Mouse (Mus musculus): ENCODE results near the gene Abcb9.

Abcb9 gene

DNA sequence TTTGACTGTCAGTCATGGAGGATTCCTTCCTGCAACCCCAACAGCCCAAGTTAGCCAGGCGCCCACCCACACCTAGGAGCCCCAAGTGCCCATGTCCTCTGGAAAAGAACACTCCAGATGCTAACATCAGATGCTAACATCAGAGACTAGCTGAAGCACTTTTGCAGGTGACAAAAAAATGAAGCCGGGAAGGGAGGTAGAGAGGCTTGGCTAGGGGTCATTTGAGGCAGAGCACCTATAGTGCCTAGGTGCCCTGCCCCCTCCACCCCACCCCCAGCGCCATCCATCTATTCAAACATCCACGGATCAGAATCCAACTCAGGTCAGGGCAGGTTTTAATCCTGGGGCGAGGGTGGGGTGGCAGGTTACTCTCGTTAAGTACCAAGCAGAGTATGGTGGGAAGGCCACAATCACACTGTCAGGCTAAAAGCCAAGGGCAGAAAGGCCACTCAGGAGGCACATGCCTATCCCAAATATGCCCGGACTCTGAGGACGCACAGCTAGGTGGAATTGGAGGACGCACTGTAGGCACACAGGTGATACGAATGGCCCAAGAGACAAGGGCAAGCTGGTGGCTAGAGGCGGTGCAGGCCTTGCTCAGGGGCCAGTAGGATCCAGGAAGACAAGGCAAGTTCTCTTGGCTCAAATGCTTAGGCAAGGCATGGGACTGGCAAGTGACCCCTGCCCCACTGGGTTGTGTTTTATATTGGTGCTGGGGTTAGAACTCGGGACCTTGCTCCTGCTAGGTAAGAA lies 1.6 kb downstream of the Abcb9 start:
- in situ Hi-C loops (cut with MboI) = loop anchor here (25.0 kb wide), 1 partner anchor 357 kb away; the partner anchor contains the start of genes Kntc1 and Rsrc2

- in situ Hi-C loops (cut with MboI) = loop anchor here (25.0 kb wide), 1 partner anchor 356 kb away; the partner anchor contains the start of genes Kntc1 and Rsrc2
Measured at GRCm38 (mm10) chr5:124093120-124093794, 2.3 kb downstream of the Abcb9 start.

DNA sequence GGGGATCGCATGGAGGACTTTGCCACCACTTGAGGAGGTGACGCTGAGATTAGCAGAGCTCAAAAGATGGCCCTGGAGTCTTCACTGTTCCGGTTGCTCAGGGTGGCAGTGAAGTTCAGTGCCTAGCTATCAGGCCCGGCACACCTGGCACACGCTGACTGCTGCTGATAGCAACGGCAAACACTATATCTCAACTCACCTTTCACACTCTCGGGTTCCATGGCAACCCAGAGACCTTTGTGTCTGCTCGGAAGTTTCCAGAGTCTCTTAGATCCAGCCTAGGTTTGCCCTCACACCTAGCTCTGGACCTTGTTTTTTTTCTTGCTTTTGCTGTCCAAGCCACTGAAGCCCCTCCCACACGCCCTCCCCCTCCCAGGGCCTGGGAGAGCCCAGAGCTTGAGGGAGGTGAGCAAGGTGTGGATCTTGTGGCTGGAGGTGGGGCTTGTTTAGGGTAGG lies 3.6 kb downstream of the Abcb9 start:
- in situ Hi-C loops (cut with MboI) = loop anchor here (25.0 kb wide), 1 partner anchor 355 kb away; the partner anchor contains the start of genes Kntc1 and Rsrc2

DNA sequence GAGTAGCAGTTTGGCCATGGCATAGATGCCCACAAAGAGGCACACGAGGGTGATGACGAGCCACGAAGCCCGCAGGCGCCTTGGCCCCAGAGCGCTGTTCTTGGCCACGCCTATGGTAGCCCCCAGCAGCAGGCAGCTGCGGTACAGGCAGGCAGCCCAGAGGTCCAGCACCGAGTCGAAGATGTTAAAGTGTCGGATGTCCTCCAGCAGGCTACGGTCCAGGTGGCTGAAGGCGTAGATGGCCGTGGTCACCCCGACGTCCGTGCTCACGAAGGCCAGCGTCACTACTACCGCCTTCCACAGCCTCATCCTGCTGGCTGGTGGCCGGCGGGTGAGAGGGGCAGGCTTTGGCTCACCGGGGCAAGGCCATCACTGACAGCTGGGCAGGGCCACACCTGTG lies 5.7 kb downstream of the Abcb9 start:
- in situ Hi-C loops (cut with MboI) = loop anchor here (25.0 kb wide), 1 partner anchor 353 kb away; the partner anchor contains the start of genes Kntc1 and Rsrc2

GRCm38 (mm10) chr5:124086876-124087275 lies 8.7 kb downstream of the Abcb9 start:
- in situ Hi-C loops (cut with MboI) = loop anchor here (25.0 kb wide), 1 partner anchor 350 kb away; the partner anchor contains the start of genes Kntc1 and Rsrc2

DNA sequence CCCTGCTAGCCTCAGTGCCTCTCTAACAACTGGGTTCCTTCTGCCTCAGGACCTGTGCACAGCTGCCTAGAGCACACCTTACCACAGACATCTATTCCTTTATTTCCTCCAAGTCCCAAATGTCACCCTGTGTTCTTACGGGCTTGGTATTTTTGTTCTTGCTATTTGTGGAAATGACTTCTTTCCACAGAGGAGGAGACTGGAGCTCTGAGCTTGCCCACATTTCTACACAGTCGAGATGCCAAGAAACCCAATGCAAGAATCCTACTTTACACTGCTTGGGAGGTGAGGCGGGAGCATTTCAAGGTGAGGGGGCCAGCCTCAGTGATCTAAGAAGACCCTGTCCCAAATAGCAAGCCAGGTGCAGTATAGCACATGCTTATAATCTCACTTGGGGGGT lies 10.1 kb downstream of the Abcb9 start:
- in situ Hi-C loops (cut with MboI) = loop anchor here (25.0 kb wide), 1 partner anchor 348 kb away; the partner anchor contains the start of genes Kntc1 and Rsrc2

DNA sequence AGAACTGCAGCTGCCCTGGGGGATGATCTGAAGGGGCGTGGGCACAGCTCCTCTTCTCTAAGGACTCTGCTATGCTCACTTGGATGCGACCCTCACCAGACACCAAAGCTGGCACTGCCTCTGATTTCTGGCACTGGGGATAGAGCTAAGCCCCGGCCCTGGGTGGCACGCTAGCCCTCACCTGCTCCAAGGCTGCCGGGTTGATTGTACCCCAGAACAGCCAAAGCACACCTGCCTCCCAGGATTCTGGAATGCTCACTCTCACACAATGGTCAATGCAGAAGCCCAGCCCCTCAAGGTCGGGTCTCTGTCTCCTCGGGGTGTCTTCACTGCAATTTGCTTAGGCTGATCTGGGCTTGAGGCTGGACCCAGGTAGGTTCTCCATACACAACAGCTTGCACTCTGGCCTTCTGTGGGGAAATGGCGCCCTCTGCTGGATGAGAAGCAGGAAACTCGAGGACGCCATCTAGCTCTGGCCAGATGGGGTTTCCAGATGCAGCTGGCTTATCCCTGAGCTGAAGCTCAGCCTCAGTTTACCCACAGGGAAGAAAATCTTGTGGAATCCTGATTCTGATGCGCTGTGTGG lies 10.9 kb downstream of the Abcb9 start:
- in situ Hi-C loops (cut with MboI) = loop anchor here (5.0 to 25.0 kb wide), 3 partner anchors 82 to 347 kb away; partner anchors contain the start of genes Kntc1 and Rsrc2

DNA sequence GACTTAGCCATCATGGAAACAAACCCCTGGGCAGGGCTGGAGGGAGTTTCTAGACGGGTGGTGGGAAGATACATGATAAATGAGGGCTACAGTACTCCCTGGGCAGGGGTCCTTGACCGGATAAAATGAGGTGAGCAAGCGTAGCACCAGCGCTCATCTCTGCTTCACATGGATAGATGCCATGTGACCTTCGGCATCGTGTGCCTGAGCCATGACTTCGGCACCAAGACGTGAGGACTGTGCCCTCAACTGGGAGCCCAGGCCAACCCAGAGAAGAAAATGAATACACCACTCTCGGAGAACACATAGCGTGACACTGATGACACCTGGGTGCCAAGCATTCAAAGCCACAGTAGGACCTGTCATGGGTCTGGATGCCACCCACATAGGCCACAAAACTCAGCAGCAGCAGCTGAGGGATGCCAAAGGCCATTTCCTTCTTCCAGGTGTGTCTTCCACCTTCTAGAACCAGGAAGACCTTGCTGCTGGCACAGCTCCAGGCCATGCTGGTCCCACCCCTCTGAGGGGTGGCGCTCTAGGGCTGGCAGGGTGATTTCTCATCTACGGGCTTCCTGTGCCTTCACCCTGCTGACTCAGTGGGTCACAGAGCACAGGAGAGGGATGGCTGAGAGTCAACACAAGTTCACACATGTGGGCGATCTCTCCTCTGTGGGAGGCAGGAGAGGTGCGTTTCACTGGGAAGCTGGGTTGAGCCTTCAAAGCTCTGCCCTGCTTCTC lies 11.6 kb downstream of the Abcb9 start:
- in situ Hi-C loops (cut with MboI) = loop anchor here (5.0 to 25.0 kb wide), 3 partner anchors 82 to 347 kb away; partner anchors contain the start of genes Kntc1 and Rsrc2

DNA sequence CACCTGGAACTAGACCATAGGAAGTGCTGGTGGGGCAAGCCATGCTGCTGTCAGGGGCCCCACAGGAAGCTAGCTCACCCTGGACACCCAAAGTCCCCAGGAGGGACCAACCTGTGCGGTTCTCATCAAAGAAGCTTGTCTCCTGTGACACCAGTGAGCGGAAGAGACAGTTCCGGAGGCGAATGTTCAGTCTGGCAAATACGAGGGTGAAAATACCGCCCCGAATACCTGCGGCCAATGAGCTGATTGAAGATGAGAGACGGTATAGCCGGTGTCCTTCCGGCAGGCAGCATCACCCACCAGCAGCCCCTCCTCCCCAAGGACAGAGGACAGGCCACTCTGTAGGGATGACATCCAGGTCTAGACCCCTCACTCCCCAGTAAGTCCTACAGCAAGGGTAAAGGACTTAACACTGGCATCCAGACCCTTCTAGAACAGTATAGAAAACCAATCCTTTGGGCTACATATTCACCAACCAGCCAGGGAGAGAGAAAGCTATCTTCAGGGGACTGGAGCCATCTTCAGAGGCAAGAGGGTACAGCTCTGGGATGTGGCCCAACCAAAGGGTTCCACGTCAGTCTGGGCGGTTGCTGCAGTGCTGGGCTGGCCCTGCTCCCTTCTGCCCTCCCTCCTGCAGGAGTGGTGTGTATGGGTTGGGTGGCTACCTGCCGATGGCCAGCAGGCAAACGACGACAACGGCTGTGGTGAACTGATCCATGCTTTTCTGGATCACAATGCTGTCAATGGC lies 12.5 kb downstream of the Abcb9 start:
- in situ Hi-C loops (cut with MboI) = loop anchor here (5.0 to 25.0 kb wide), 3 partner anchors 81 to 346 kb away; partner anchors contain the start of genes Kntc1 and Rsrc2

- in situ Hi-C loops (cut with MboI) = loop anchor here (5.0 to 25.0 kb wide), 3 partner anchors 80 to 345 kb away; partner anchors contain the start of genes Kntc1 and Rsrc2
Measured at GRCm38 (mm10) chr5:124082447-124082846, 13.2 kb downstream of the Abcb9 start.

- in situ Hi-C loops (cut with MboI) = loop anchor here (5.0 to 25.0 kb wide), 3 partner anchors 78 to 343 kb away; partner anchors contain the start of genes Kntc1 and Rsrc2
Measured at GRCm38 (mm10) chr5:124079880-124080279, 15.7 kb downstream of the Abcb9 start.

- in situ Hi-C loops (cut with MboI) = loop anchor here (25.0 kb wide), 1 partner anchor 342 kb away; the partner anchor contains the start of genes Kntc1 and Rsrc2
Measured at GRCm38 (mm10) chr5:124078794-124079416, 16.7 kb downstream of the Abcb9 start.

GRCm38 (mm10) chr5:124077856-124078460 lies 17.6 kb downstream of the Abcb9 start:
- in situ Hi-C loops (cut with MboI) = loop anchor here (25.0 kb wide), 1 partner anchor 341 kb away; the partner anchor contains the start of genes Kntc1 and Rsrc2

GRCm38 (mm10) chr5:124077241-124077640 lies 18.4 kb downstream of the Abcb9 start:
- in situ Hi-C loops (cut with MboI) = loop anchor here (25.0 kb wide), 1 partner anchor 340 kb away; the partner anchor contains the start of genes Kntc1 and Rsrc2

- in situ Hi-C loops (cut with MboI) = loop anchor here (25.0 kb wide), 1 partner anchor 339 kb away; the partner anchor contains the start of genes Kntc1 and Rsrc2
Measured at GRCm38 (mm10) chr5:124076559-124076958, 19.0 kb downstream of the Abcb9 start.

DNA sequence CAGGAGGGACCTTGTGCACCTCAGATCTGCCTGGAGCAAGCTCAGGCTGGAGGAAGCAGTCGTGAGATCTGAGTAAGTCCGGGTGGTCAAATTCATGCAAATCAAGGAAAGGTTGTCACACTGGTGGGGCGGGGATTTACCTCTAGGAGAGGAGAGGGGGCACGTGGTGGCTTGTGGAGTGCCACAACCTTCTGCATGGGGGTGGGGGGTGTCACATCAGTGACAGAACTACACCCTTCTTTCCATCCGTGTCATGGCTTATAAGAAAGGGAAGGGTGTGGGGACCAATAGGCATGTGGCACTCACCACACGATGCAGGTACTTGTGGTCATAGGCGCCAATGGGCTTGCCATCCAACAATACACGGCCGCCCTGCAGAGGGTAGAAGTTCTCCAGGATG lies 19.9 kb downstream of the Abcb9 start:
- in situ Hi-C loops (cut with MboI) = loop anchor here (25.0 kb wide), 1 partner anchor 338 kb away; the partner anchor contains the start of genes Kntc1 and Rsrc2

- in situ Hi-C loops (cut with MboI) = loop anchor here (25.0 kb wide), 1 partner anchor 338 kb away; the partner anchor contains the start of genes Kntc1 and Rsrc2
Measured at GRCm38 (mm10) chr5:124074845-124075307, 20.7 kb downstream of the Abcb9 start.

DNA sequence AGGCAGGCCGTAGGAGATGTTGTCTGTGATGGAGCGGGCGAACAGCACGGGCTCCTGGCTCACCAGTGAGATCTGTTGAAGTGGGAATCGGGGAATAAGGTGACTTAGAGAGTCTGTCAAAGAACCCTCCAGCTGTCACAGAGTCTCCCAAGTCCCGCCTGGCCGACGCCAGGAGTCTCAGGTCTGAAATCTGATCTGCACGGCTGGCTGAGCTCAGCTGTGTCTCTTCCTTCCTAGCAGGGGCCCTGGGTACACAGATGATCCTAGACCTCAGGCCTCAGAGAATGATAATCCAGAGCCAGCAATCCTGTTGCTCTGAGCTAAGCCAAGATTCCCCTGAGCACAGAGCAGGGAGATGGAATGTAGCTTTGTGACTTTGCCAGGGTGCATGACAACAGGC lies 21.9 kb downstream of the Abcb9 start:
- in situ Hi-C loops (cut with MboI) = no loop called here

DNA sequence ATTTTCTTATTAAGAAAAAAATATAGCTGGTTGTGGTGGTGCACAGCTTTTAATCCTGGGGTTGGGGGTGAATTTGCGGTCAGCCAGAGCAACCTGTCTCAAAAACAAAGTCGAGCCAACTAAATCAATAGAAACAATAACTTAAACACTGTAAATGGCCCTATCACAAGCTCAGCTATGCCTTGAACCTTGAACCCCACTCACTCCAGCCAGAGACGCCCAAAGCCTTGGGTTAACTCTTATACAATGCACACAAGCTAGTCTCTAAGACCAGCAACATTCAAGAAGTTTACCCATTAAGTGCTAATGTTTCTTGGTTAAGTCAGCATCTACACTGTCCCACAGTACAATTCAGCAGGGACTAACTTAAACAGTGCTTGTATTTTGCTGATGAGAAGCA lies 25.9 kb downstream of the Abcb9 start:
- in situ Hi-C loops (cut with MboI) = no loop called here

Data from mature B cell (primary cell).